Mouse (Mus musculus): ENCODE measurements around the gene Wnt10b. TPM values are rescaled to one million over a fixed set of nuclear protein-coding genes. Genes with fewer than 3 reads are reported as not detected.
"Not testable (repeated sequence)": the region's sequence is repeated elsewhere in the genome, so short reads cannot be mapped to it uniquely, and the experiment has no call there.

Gene Wnt10b
- polyA plus RNA-seq, 1 experiment from 2014 or later = 0.19 TPM

DNA sequence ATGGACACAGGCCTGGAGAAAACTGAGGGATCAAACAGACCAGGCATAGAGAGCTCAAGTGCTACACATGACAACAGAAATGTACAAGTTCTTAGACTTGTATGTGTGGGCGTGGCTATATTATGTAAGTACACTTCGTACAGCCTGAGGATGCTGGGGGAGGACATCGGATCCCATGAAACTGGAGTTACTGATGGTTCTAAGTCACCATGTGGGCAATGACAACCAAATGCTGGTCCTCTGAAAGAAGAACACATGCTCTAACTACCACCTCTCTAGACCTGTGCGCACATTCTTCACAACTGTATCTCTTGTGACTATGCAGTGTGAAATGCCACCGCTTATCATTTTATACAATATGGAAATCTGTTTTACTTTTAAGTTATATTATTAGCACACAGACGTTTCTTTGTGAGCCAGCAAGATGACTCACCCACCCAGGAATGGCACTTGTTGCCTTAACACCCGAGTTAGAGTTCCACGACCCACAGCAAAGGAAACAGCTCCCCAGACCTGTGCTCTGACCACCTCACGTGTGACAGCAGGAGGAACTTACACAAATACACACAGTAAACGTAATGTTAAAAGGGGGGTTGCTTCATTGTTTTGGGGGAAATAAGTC, 31.5 kb downstream of the Wnt10b start:
- Histone ChIP-seq H3K27ac (ENCODE audit: low read depth, low read length) (no peak overlapping the region), H3K4me2 (ENCODE audit: low read depth, low read length) (no peak overlapping the region), H3K4me1 (ENCODE audit: control insufficient read depth, insufficient read depth, low read length) (peaks cover 6% of the 10 kb centered on the region; the same call in 1 of the 2 replicates), H3K9me3 (ENCODE audit: control insufficient read depth, low read length) (no peaks in the 10 kb centered on the region), H3K36me3 (ENCODE audit: control insufficient read depth, insufficient read depth, low read length) (0 out of 2 replicates have a peak, but pooled peaks cover 4% of the 10 kb centered on the region), H3K9ac (replicated peaks; ENCODE audit: low read depth, low read length) (no peak overlapping the region), H3K27me3 (ENCODE audit: control insufficient read depth, insufficient read depth, low read length) (no peaks in the 10 kb centered on the region), H3K4me3 (ENCODE audit: low read depth, low read length) (no peak overlapping the region)
- 90% methylated on average over 10 of the region's 10 CpGs for WGBS
- no peak for ATAC-seq (ENCODE audit: low read depth)

- WGBS = 97% methylated on average over 3 of the region's 3 CpGs
- H3K9me3 ChIP-seq (ENCODE audit: control insufficient read depth, low read length); H3K4me2 ChIP-seq (ENCODE audit: low read depth, low read length); H3K9ac ChIP-seq (replicated peaks; ENCODE audit: low read depth, low read length); H3K27ac ChIP-seq (ENCODE audit: low read depth, low read length); ATAC-seq (ENCODE audit: low read depth); H3K27me3 ChIP-seq (ENCODE audit: control insufficient read depth, insufficient read depth, low read length); H3K4me3 ChIP-seq (ENCODE audit: low read depth, low read length); H3K4me1 ChIP-seq (ENCODE audit: control insufficient read depth, insufficient read depth, low read length): not testable (repeated sequence)
- H3K36me3 ChIP-seq (ENCODE audit: control insufficient read depth, insufficient read depth, low read length) = peaks cover 28% of the 10 kb centered on the region
Measured at GRCm38 (mm10) chr15:98743863-98744262, 34.1 kb downstream of the Wnt10b start.

- no peaks in the 10 kb centered on the region for H3K9me3 ChIP-seq (ENCODE audit: control insufficient read depth, low read length)
- H3K4me2 ChIP-seq (ENCODE audit: low read depth, low read length) = no peak overlapping the region
- peaks cover 1% of the 10 kb centered on the region; the same call in 1 of the 2 replicates for H3K4me1 ChIP-seq (ENCODE audit: control insufficient read depth, insufficient read depth, low read length)
- H3K27me3 ChIP-seq (ENCODE audit: control insufficient read depth, insufficient read depth, low read length) = no peaks in the 10 kb centered on the region
- 90% methylated on average over 8 of the region's 8 CpGs for WGBS
- H3K9ac ChIP-seq (replicated peaks; ENCODE audit: low read depth, low read length) = no peak overlapping the region
- H3K4me3 ChIP-seq (ENCODE audit: low read depth, low read length) = no peak overlapping the region
- H3K27ac ChIP-seq (ENCODE audit: low read depth, low read length) = no peak overlapping the region
- peaks cover 33% of the 10 kb centered on the region for H3K36me3 ChIP-seq (ENCODE audit: control insufficient read depth, insufficient read depth, low read length)
- no peak for ATAC-seq (ENCODE audit: low read depth)
Measured at GRCm38 (mm10) chr15:98742766-98743428, 35.1 kb downstream of the Wnt10b start.

DNA sequence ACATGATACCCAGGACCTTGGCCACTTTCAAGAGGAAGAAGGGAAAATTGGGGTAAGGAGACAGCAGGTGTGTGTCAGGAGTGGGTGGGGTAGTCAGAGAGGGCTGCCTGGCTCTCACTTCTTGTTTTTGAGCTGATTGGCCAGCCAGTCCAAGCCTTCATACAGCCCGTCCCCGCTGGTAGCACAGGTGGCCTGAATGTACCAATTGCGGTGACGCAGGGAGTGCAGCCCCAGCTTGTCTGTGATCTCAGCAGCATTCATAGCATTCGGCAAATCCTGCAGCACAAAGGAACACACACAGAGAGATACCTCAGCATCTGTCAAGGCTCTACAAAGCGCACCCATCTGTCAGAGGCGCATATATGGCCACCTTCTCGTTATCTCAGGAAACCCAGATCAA, 37.7 kb downstream of the Wnt10b start:
- H3K36me3 ChIP-seq (ENCODE audit: control insufficient read depth, insufficient read depth, low read length) = peaks cover 40% of the 10 kb centered on the region
- no peaks in the 10 kb centered on the region for H3K4me1 ChIP-seq (ENCODE audit: control insufficient read depth, insufficient read depth, low read length)
- H3K9ac ChIP-seq (replicated peaks; ENCODE audit: low read depth, low read length) = no peak overlapping the region
- H3K9me3 ChIP-seq (ENCODE audit: control insufficient read depth, low read length) = no peaks in the 10 kb centered on the region
- H3K27me3 ChIP-seq (ENCODE audit: control insufficient read depth, insufficient read depth, low read length) = no peaks in the 10 kb centered on the region
- H3K4me2 ChIP-seq (ENCODE audit: low read depth, low read length) = no peak overlapping the region
- no peak overlapping the region for H3K4me3 ChIP-seq (ENCODE audit: low read depth, low read length)
- WGBS = 89% methylated on average over 8 of the region's 8 CpGs
- ATAC-seq (ENCODE audit: low read depth) = no peak
- H3K27ac ChIP-seq (ENCODE audit: low read depth, low read length) = no peak overlapping the region

- Histone ChIP-seq H3K27me3 (ENCODE audit: control insufficient read depth, insufficient read depth, low read length) (no peaks in the 10 kb centered on the region), H3K36me3 (ENCODE audit: control insufficient read depth, insufficient read depth, low read length) (peaks cover 40% of the 10 kb centered on the region), H3K4me3 (ENCODE audit: low read depth, low read length) (no peak overlapping the region), H3K9me3 (ENCODE audit: control insufficient read depth, low read length) (no peaks in the 10 kb centered on the region), H3K4me1 (ENCODE audit: control insufficient read depth, insufficient read depth, low read length) (no peaks in the 10 kb centered on the region), H3K27ac (ENCODE audit: low read depth, low read length) (no peak overlapping the region), H3K9ac (replicated peaks; ENCODE audit: low read depth, low read length) (no peak overlapping the region), H3K4me2 (ENCODE audit: low read depth, low read length) (no peak overlapping the region)
- no peak for ATAC-seq (ENCODE audit: low read depth)
- WGBS = 64% methylated on average over 4 of the region's 4 CpGs
Measured at GRCm38 (mm10) chr15:98738796-98739195, 39.2 kb downstream of the Wnt10b start.

GRCm38 (mm10) chr15:98737881-98738280, 40.1 kb downstream of the Wnt10b start:
- H3K4me3 ChIP-seq (ENCODE audit: low read depth, low read length) = no peak overlapping the region
- H3K27me3 ChIP-seq (ENCODE audit: control insufficient read depth, insufficient read depth, low read length) = no peaks in the 10 kb centered on the region
- H3K9me3 ChIP-seq (ENCODE audit: control insufficient read depth, low read length) = no peaks in the 10 kb centered on the region
- no peak overlapping the region for H3K9ac ChIP-seq (replicated peaks; ENCODE audit: low read depth, low read length)
- peaks cover 40% of the 10 kb centered on the region for H3K36me3 ChIP-seq (ENCODE audit: control insufficient read depth, insufficient read depth, low read length)
- H3K4me2 ChIP-seq (ENCODE audit: low read depth, low read length) = no peak overlapping the region
- no peak overlapping the region for H3K27ac ChIP-seq (ENCODE audit: low read depth, low read length)
- no peak for ATAC-seq (ENCODE audit: low read depth)
- no peaks in the 10 kb centered on the region for H3K4me1 ChIP-seq (ENCODE audit: control insufficient read depth, insufficient read depth, low read length)

DNA sequence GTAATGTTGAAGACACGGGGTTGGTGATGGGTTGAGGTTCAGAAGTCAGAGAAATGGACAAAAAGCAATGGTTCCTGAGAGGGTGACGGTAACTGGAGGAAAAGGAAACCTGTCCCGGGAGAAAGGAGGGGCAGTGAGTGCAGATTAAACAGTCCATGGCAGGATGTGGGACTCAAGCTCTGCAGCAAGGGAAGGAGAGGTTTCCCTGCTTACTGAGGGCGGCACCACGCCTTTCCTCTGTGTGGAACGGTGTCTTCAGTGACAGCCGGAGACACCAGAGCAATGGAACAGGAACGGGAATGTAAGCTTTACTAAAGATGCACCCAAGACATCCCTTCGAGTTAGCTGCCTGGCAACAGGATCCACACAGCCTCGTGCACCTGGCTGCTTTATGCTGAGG, 41.4 kb downstream of the Wnt10b start:
- Histone ChIP-seq H3K27ac (ENCODE audit: low read depth, low read length) (no peak overlapping the region), H3K36me3 (ENCODE audit: control insufficient read depth, insufficient read depth, low read length) (peaks cover 36% of the 10 kb centered on the region), H3K9ac (replicated peaks; ENCODE audit: low read depth, low read length) (no peak overlapping the region), H3K4me1 (ENCODE audit: control insufficient read depth, insufficient read depth, low read length) (no peaks in the 10 kb centered on the region), H3K4me2 (ENCODE audit: low read depth, low read length) (no peak overlapping the region), H3K9me3 (ENCODE audit: control insufficient read depth, low read length) (no peaks in the 10 kb centered on the region), H3K27me3 (ENCODE audit: control insufficient read depth, insufficient read depth, low read length) (no peaks in the 10 kb centered on the region), H3K4me3 (ENCODE audit: low read depth, low read length) (no peak overlapping the region)
- ATAC-seq (ENCODE audit: low read depth) = no peak
- WGBS = 88% methylated on average over 10 of the region's 10 CpGs

DNA sequence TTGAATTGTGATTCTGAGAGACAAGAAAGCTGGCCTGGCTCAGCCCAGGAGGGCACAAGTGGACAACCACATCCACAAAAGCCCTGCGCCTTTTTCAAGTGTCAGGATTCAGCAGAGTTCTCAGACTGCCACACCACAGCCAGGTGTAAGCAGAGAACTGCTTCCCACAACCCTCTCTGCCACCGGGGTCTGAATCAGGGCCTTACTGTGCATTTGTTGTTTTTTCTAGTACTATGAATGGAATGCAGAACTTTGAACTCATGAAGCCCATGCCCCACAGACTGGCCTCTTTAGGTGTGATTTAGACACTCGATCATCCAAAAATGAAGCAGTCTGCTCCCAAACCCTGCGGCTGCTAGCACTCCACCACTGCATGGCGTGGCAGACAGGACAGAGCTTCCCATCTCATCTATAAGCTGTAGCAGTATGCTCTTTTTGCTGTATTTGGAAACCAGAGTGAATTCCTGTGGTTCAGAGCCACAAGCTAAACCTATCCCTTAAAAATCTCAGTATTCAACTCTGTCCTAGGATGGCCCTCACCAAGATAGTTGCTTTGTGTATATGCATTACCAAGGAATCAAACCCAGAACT, 43.9 kb downstream of the Wnt10b start:
- Histone ChIP-seq H3K36me3 (ENCODE audit: control insufficient read depth, insufficient read depth, low read length) (peaks cover 13% of the 10 kb centered on the region), H3K4me2 (ENCODE audit: low read depth, low read length) (no peak overlapping the region), H3K4me1 (ENCODE audit: control insufficient read depth, insufficient read depth, low read length) (no peaks in the 10 kb centered on the region), H3K9ac (replicated peaks; ENCODE audit: low read depth, low read length) (no peak overlapping the region), H3K27ac (ENCODE audit: low read depth, low read length) (no peak overlapping the region), H3K9me3 (ENCODE audit: control insufficient read depth, low read length) (no peaks in the 10 kb centered on the region), H3K4me3 (ENCODE audit: low read depth, low read length) (no peak overlapping the region), H3K27me3 (ENCODE audit: control insufficient read depth, insufficient read depth, low read length) (no peaks in the 10 kb centered on the region)
- no peak for ATAC-seq (ENCODE audit: low read depth)
- 95% methylated on average over 5 of the region's 5 CpGs for WGBS

GRCm38 (mm10) chr15:98733370-98733769, 44.6 kb downstream of the Wnt10b start:
- Histone ChIP-seq H3K4me1 (ENCODE audit: control insufficient read depth, insufficient read depth, low read length) (no peaks in the 10 kb centered on the region), H3K4me2 (ENCODE audit: low read depth, low read length) (no peak overlapping the region), H3K9ac (replicated peaks; ENCODE audit: low read depth, low read length) (no peak overlapping the region), H3K27ac (ENCODE audit: low read depth, low read length) (no peak overlapping the region), H3K4me3 (ENCODE audit: low read depth, low read length) (no peak overlapping the region), H3K9me3 (ENCODE audit: control insufficient read depth, low read length) (no peaks in the 10 kb centered on the region), H3K36me3 (ENCODE audit: control insufficient read depth, insufficient read depth, low read length) (peaks cover 7% of the 10 kb centered on the region; the same call in 1 of the 2 replicates), H3K27me3 (ENCODE audit: control insufficient read depth, insufficient read depth, low read length) (0 out of 2 replicates have a peak, but pooled peaks cover 2% of the 10 kb centered on the region)
- 77% methylated on average over 6 of the region's 6 CpGs for WGBS
- ATAC-seq (ENCODE audit: low read depth) = no peak

Data from neural tube, embryonic 14.5 days (tissue).